Mouse (Mus musculus) granulocyte monocyte progenitor cell, adult 5-6 weeks (primary cell): ENCODE measurements around the gene Ptpn13. TPM values are rescaled to one million over a fixed set of nuclear protein-coding genes. Genes with fewer than 3 reads are reported as not detected.

Experiments used
- ATAC-seq: replicated peaks from 2 replicates; pipeline ENCODE4 v1.8.0; 2016; ENCODE audit warnings: mild to moderate bottlenecking, moderate TSS enrichment, inconsistent platforms; ENCODE audit not compliant: poor library complexity, severe bottlenecking
- total RNA-seq, 2 experiments: library from RNA; stranded (forward) in 1 of 2; stranded (reverse) in 1 of 2; fragments of 200-712, 200-1000 nt in 1 of 2; fragments of >200 nt in 1 of 2; fragmentation: Nextera tagmentation in 1 of 2; gene quantifications; 2 replicates each; pipeline ENCODE4 v1.2.3; 2014 to 2017

The Ptpn13 gene
- total RNA-seq, 2 experiments from 2014 or later = not detected

DNA sequence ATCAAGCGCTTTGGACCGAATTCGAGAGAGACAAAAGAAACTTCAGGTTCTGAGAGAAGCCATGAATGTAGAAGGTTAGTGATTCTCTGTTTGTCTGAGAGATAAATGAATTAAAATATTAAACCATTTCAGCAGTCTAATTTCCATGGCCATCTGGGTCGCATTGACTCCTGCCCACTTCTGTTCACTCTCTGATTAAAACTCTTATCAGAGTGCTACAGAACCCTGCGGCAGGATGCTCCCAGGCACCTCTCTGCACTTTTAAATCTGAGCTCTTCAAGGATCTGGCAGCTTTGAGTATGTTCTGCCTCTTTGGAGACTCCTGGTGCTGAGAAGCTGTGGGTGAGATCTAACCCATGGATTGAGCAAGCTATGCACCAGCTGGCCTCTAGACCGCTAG, 76.8 kb downstream of the Ptpn13 start:
- ATAC-seq = no peak

DNA sequence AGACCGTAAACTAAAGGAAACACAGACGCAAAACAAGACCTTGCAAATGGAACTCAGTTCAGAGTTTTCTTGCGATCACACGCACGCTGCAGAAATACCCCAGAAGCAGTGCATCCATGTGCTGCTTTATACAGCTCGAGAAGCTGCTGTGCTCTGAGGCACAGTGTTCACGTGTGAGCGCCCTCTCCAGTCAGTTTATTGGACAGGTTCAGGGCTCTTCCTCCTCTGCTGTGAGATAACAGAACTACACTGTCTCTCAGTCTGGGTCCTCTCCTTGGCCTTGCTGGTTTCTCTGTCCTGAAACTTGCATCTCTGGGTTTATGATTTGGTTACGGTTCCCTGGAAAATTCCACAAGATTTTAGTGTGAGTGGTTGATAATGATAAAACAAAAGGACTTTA, 88.2 kb downstream of the Ptpn13 start:
- ATAC-seq = no peak

DNA sequence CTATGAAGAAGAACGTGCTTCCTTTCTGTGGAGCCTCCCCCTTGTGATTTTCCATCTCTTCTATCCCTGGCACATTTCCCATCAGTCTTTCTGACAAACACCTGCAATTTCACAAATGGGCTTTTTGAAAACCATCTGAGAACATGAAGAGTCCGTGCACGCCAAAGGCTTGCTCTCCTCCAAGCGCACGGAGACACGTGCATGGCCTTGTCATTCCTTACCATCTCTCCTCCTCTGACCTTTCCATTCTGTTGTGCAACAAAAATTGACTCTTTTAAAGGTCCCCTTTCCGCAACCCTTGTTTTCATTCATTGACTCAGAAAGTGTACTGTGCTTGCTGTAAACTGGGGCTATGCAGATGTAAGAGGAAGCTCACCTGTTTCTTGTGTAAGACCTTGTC, 89.4 kb downstream of the Ptpn13 start:
- no peak for ATAC-seq

DNA sequence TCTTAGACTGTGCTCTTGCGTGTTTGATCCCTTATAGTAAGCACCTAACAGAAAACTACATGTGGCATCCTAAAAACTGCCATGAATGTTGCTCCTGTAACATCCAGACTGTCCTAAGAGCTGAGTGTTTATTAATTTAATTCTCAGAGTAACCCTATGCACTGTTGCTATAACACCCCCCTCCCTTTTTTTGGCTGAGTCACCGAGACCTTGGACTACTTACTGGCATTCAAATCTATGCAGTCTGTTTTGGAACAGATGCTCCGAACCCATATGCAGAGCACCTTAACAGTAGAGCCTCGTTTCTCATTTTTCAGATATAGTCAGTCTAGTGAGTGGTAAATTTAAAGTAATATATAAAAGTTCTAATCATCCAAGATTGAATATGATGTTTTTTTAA, 90.9 kb downstream of the Ptpn13 start:
- no peak for ATAC-seq

DNA sequence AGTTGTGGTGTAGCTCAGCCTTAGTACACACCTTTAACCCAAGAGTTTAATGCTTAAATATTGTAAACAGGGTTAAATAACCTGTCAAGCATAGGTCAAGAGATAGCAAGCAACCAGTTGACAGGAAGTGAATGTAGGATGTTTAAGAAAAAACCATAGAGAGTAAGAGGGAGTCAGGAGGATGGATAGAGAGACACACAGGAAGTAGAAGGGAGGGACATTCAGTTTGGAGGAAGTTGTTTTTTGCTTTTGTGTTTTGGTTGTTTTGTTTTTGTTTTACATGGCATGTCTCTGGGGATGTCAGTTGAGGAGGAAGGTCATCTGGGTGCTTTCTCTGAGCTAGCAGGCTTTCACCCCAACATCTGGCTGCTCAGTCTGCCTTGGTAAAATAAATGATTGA, 91.6 kb downstream of the Ptpn13 start:
- no peak for ATAC-seq

DNA sequence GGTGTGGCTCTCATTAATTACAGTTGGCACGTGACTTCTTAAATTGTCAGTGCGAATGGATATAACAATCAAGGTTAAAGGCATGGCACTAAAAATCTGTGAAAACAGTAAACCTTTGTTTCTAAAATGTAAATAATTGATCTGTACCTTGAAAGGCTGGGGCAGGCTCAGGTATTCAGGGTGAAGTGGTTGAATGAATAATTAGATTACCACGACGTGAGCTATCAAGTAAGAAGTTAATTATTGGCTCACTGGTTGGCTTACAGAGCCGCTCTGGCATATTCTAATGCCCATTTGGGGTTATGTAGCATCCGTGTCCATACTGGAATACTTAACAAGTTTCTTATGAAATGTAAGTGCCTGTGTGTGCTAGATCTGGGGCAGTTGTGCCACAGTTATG, 92.6 kb downstream of the Ptpn13 start:
- ATAC-seq = no peak

DNA sequence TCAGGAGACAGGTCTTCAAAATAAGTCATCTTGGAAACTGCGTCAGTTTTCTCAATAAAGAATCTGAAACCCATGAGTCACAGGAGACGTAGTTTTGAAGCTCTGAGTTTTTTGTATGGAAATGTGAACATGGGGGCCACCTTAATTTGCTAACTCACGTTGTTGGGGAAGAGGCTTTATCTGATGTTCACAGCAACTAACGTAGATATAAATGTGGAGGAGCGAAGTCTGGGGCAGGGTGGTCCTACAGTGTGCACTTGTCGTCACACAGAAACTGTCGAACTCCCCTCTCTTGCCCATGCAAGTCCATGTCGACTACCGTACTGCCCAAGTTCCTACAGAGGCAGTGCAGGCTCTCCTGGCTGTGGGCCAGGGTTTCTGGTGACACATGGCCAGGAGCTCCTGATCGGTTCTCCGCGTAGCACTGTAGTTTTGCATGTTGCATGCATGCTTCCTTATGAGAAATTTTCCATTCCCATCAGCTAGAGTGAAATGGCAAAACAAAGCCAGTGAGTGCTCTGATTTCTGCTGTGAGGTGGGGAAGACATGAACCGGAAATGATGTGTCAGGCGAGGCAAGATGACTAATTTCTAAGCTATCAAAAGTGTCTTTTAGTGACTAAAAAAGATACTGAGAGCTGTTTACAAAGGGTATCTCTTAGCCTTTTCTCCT, 93.9 kb downstream of the Ptpn13 start:
- 0 out of 2 replicates have a peak, but pooled peaks have one; percentile 25 for ATAC-seq

DNA sequence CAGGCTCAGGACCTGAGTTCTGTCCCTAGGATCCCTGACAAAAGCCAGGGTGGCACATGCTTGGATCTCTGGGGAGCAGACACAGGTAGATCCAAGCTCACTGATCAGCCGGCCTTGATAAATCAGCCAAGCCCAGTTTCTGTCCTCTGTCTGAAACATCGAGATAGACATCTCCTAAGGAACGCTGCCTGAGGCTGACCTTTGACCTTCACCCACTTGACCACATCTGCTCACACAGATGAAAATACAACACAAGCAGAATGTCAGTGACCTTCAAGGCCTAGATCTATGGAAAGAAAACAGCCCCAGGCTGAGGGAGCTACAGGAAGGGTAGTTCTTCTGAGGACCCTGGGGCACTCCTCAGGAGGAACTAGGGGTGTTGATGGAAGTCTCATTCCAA, 97.4 kb downstream of the Ptpn13 start:
- no peak for ATAC-seq

DNA sequence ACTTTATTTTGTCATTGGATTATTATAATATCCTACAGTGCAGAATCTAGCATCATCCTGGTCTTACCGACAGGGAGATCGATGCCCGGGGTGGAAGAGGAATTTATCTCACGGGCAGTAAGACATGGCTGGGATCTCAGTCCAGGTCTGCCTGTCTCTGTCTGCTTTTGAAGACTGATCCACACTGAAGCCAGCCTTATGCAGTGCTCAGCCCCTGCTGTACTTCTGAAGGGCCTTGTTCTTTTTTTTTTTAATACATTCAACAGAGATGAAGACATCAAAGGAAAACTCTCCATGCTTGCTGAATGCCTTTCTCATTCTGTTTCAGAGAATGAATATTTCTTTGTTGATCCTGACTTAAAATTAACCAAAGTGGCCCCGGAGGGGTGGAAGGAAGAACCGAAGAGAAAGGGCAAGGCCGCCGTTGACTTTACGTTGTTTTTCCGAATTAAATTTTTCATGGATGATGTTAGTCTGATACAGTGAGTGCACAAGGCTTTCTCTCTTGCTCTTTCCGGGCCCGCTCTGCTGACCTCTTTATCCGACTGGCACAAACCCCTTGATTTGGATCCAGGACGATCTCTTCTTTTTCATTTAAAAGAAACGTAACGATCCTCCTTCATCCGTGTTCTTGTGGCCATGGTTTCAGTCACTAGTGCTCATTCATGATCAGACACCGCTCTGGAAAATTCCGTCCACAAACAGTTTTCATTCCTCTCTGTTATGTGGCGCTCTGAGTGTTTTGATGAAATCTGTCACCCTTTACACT, 101.9 kb downstream of the Ptpn13 start:
- no peak for ATAC-seq

DNA sequence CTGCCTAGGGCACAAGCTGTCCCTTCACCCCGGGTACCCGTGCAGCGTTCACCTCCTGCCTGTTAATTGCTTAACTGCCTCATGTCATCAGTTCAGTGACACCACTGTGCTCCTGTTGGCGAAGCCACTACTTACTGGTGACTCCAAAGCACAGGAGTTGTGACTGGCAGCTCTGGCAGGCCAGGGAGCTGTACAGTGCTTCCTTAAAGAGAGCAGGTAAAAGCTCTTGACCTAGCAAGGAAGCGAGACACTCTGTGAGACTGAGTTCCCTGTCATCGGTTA, 102.4 kb downstream of the Ptpn13 start:
- ATAC-seq = no peak

DNA sequence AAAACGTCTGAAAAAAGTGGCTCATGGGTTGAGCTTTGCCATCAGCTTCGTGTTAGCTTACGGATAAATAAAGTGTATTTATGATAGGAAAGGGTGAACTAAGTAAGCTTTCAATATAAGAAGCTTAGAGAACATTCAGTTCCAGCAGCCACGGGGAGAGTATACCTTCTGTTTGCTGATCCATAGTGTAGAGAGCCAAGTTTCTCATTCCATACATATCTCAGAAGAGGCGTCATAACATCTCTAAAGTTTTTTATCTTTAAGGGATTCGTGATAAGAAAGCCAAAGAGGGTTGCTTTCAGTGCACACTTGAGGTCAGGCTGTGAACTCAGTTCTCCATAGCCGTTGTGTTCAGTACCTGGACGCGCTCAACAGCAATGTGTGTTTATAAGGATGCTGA, 105.2 kb downstream of the Ptpn13 start:
- no peak for ATAC-seq

DNA sequence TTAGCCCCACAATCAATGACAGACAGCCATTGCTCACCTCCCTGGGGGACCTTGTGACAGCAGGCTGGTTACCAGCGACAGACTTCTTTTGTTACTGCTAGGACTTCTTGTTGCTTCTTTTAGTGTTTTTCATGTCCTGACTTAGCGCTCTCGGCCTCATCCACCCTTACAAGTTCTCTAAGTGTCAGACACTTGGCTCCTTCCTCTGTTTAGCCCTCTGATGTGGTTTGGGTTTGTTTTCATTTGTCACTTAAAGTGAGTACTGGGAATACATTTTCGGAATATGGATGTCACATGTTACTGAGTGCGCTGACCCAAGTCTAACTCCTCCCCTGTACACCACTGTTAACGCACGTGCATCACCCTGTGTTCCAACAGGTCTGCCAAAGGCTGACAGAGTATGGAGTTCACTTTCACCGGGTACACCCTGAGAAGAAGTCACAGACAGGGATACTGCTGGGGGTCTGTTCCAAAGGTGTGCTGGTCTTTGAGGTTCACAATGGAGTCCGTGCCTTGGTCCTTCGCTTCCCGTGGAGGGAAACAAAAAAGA, 107.9 kb downstream of the Ptpn13 start:
- ATAC-seq = no peak

DNA sequence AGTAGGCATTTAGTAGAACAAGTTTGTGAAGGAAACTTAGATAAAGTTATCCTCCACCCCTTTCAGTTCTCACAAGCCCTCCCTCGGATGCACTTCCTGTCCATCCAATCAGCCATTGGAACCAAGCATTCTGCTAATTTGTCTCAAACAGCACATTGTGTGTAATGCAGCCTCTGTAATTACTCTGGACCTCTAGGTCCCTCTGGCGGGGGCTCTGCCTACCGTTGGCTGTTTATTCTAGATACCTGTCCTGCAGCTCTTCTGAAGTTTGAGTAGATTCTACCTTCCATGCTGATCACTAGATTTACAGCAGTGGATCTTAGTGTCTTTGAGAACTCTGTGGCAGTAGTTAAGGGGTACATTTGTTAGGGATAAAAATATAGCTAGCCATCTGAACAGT, 109.5 kb downstream of the Ptpn13 start:
- ATAC-seq = no peak

DNA sequence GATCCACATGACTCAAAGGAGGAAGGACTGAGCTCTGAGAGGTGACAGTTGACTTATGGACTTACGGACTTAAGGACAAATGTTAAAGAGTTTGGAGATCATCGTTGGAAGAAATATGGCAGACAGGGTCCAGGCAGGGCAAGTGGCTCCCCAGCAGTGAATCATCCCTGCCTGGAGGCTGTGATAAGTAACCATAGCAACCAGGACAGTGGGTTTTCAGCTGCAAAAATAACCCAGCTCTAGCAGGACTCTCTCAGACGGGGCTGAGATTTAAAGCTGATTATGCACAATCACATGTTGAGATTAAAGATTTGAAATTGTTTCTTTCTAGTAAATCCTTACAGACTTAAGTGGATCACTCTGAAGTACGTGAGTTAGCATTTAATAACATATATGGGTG, 112.4 kb downstream of the Ptpn13 start:
- no peak for ATAC-seq

DNA sequence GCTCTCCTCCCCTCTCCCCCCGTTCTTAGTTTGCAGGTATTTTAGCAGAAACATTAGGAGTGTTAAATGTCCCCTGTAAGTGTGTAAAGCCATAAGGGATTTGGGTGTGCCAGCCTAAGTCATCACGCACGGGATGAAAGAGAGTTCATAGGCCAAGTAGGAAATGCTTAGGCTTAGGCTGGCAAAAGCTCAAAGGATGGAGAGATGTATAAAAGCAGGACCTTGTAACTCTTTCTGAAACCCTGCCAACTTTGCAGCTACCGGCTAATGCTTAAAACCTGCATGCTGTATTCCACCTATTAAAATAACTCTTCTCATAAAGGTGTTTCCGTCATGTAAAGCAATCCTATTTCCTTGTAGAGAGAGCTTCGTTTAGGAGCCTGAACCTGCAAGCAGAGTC, 115.6 kb downstream of the Ptpn13 start:
- no peak for ATAC-seq

DNA sequence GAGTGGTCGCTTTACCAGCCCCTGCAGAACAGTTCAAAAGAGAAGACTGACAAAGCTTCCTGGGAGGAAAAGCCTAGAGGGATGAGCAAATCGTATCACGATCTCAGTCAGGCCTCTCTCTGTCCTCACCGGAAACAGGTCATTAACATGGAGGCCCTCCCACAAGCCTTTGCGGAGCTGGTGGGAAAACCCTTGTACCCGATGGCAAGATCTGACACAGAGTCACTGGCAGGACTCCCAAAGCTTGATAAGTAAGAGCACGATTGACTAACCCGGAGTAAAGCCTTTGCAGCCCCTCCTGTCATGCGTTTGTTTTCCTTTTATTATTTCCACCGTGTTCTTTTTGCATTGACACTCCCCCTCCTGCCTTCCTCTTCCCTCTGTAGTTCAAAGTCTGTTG, 116.1 kb downstream of the Ptpn13 start:
- ATAC-seq = no peak

DNA sequence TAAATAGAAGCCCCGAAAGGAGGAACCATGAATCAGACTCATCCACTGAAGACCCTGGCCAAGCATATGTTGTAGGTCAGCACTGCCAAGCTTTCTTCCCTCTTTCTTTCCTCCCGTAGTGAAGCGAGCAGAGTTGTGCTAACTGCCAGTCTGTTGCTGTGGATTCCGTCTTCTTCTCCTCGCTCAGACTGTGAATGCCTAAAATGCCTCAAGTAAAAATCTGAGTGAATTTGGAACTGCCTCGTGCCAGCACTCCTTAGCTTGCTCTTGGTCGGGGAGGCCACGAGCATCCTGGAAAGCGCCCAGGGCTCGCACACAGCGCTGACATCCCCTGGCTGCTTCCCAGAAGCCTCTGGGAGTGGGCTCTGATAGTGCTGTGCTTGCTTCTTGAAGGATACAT, 116.5 kb downstream of the Ptpn13 start:
- ATAC-seq = no peak

DNA sequence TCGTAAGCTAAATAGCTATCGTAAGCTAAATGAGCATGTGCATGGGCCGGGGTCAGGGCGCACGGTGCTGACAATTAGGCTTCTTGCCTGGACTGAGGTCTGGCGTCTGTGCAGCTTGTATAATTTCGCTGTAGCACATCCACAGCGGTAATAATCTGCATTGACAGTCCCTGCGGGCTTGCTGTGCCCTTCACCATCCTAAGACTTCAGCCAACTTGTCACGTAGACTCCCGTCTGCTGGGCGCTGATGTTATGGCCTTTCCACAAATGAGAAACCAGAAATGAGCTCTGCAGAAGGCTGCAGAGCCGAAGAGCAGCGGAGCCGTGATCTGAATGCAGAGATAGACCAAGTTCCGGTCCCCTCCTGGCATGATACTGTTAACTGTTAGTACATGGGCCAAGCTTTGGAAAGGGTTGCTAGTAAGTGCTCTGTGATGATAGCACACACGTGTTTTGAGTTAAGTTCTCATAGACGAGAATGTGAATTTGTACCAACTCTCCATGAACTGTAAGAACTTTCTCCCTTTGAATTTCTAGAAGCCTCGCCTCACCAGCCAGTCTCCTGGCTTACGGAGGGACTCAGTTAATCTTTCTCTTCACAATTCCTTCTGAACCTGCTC, 120.5 kb downstream of the Ptpn13 start:
- no peak for ATAC-seq

DNA sequence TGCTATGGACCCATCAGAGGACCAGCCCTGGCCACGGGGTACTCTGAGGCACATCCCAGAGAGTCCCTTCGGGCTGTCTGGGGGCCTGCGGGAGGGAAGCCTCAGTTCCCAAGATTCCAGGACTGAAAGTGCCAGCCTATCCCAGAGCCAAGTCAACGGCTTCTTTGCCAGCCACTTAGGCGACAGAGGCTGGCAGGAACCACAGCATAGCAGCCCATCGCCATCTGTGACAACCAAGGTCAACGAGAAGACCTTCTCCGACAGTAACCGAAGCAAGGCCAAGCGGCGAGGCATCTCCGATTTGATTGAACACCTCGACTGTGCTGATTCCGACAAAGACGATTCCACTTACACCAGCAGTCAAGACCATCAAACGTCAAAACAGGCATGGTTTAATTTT, 129.8 kb downstream of the Ptpn13 start:
- no peak for ATAC-seq

DNA sequence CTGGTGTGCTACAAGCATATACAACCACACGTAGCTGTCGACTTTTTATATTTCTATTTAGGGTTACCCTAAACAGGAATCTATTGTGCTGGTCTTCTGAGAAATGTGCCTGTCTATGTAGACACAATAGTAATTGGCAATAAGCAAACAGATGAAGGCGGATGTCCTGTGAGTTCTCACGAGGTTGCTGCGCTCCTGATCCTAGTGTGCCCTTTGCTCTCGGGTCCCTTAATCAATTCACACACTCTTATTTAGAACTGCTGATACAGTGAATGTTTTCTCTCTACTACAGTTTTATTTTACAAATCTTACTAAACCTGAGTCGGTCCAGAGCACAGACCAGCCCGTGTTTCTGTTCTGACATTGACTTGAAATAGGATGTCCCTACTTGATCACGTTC, 135.6 kb downstream of the Ptpn13 start:
- ATAC-seq = no peak

DNA sequence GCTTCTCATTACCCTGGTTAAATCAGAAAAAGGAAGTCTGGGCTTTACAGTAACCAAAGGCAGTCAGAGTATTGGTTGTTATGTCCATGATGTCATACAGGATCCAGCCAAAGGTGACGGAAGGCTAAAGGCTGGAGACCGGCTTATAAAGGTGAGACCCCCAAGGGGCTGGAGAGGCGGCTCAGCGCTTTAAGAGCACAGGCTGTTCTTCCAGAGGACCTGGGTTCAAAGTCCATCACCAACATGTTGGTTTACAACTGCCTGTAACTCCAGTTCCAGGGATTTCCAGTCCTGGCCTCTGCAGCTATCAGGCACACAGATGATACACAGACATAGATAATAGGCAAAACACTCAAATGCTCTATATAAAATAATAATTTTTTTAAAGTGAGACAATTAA, 143.0 kb downstream of the Ptpn13 start:
- ATAC-seq = no peak

DNA sequence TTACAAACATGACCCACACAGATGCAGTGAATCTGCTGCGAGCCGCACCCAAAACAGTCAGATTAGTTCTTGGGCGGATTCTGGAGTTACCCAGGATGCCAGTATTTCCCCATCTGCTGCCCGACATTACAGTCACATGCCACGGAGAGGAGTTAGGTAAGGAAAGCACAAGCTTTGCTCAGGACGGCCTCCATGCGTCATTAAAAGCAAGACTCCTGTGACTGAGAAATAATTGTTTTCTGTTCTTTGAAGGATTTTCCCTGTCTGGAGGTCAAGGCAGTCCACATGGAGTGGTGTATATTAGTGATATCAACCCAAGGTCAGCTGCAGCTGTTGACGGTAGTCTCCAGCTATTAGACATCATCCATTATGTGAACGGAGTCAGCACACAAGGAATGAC, 144.5 kb downstream of the Ptpn13 start:
- ATAC-seq = no peak
